Mouse (Mus musculus): ENCODE measurements around the gene Otor. TPM values are rescaled to one million over a fixed set of nuclear protein-coding genes. Genes with fewer than 3 reads are reported as not detected.

The Otor gene
- polyA plus RNA-seq (2017; shearing (Covaris generic)): not detected

DNA sequence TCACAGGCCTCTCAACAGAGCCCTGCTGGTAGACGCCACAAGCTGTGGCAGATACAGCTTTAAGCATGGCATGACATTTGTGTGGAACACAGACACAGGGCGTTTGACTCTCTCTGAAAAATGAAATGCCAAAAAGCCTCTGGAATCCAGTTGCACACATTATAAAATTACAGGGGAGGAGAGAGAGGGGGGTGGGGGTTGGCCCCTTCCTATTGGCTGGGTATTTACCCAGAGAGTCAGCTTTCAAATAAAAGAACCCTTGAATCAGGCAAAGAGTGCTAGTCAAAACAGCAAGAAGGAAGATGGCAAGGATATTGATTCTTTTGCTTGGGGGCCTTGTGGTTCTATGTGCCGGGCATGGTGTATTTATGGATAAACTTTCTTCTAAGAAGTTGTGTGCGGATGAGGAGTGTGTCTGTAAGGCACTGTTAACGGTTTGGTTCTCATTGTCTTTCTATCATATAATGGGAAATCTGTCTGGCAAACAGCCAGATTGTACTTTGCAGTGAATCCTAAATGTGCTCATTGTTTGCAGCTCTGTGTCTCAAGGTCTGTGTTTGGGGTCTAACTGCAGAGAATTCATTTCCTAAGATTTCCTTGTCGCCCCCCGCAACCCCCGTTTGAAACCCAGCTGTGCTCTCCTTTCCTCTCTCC is at the start of gene Otor:
Gene Otor (plus strand): TSS at position 276 of the 654 bp plus-strand sequence.

DNA sequence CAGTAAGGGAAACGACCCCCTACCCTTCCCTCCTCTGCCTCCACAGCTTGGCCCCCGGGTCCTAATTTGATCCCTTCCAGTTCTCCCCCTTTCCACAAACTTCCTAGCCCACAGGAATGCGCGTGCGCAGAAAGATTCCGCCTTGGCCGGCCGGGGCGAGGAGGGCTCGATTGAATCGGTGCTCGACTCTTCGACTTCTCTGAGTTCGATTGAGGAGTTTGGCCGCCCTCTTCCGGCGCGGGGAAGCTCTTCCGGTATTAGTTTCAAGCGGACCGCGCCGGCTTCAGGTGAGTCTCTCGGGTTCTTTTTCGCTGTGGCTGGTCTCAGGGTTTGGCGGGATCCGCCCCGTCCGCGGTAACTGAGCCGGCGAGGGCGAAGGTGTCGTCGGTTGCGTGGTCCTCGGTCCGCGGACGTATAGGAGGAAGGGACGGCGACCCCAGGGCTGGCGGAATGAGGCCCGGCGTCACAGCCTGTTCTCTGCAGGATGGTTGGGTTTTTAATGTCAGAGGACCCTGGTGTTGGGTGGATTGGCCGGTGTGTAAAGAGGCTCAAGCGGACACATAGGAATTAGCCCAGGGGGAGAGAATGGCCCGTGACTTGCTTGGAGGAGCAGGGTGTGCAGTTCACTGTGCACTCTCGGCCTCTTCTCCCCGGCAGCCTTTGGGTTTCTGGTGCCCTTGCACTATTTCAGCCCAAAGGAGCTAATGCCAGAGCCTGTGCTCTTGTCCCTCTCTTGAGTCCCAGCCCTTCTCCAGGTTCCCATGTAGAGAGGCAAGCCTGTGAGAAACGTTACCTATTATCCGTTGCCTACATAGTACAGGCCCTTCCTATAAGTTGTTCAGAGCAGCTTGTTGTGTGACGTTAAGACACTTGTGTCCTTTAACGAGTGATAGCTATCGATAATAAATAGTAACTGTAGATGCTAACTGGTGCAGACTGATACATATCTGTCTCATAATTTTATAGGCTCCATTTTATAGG is 15.2 kb upstream of the Otor start, which contains the start of gene Snrpb2:
Gene Snrpb2 (plus strand): TSS at position 228 of the 981 bp plus-strand sequence.

Other genes starting within 250 kb of the Otor start
- 22.8 TPM for gene Kif16b, start 176.9 kb upstream of the Otor start, polyA plus RNA-seq (2017; shearing (Covaris generic))
- 53.4 TPM for gene Snrpb2, start 15.4 kb upstream of the Otor start, polyA plus RNA-seq (2017; shearing (Covaris generic))